Mouse (Mus musculus) thymus, adult 18-20 months (tissue): ENCODE results near the gene Timm29.

ENCODE experiments used
- DNase-seq, 2 experiments: peaks; one replicate each; pipeline ENCODE4 v3.0.0; 2022; ENCODE audit warnings: mixed read lengths in 2 of 2

Gene Timm29

DNA sequence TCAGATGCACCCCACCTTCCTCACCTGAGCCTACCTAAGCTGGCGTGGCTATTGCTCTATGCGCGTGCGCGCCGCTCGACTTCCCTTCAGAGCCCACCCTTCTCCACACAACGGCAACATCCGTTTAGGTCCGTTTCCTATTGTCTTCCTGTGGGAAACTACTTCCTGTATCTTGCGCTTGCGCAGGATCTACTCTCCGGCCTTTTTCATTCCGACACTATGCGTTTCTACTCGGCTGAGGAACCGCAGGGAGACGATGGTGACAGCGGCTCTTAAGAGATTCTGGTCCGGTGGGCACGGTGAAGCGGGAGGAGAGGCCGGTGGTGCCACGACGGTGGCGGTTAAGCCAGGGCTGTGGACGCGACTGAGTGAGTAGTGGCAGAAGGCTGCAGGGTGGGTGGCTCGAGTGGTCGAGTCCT is at the start of gene Timm29, which contains the start of gene Yipf2:
Gene Timm29 (plus strand): TSS at position 20 of the 419 bp plus-strand sequence.
Gene Yipf2 (minus strand): TSS at position 126 of the 419 bp plus-strand sequence.
- peak; percentile 77 to 85 for DNase-seq

DNA sequence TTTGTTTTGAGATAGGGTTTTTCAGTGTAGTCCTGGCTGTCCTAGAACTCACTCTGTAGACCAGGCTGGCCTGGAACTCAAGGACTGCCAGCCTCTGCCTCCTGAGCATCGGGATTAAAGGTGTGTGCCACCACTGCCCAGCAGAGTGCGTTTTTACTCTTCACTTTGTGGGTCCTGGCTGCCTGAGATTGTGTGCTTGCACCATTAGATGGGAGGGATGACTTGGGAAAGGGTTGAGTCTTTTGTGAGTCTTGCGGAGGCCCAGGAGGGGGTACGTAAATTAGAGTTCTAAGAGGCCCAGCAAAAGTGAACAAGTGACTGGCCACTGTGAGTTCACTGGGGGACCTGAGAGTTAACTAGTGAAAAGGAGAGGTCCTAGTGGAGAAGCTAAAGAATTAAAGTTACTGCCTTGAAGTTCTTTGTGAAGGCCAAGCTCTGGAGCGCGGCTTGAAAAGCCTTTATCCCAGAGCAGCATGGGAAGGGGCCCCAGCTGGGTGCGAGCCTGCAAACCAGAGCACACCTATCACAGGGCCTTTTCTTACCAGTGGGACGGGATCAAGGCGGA is 47.1 kb upstream of the Timm29 start:
- DNase-seq = no peak

DNA sequence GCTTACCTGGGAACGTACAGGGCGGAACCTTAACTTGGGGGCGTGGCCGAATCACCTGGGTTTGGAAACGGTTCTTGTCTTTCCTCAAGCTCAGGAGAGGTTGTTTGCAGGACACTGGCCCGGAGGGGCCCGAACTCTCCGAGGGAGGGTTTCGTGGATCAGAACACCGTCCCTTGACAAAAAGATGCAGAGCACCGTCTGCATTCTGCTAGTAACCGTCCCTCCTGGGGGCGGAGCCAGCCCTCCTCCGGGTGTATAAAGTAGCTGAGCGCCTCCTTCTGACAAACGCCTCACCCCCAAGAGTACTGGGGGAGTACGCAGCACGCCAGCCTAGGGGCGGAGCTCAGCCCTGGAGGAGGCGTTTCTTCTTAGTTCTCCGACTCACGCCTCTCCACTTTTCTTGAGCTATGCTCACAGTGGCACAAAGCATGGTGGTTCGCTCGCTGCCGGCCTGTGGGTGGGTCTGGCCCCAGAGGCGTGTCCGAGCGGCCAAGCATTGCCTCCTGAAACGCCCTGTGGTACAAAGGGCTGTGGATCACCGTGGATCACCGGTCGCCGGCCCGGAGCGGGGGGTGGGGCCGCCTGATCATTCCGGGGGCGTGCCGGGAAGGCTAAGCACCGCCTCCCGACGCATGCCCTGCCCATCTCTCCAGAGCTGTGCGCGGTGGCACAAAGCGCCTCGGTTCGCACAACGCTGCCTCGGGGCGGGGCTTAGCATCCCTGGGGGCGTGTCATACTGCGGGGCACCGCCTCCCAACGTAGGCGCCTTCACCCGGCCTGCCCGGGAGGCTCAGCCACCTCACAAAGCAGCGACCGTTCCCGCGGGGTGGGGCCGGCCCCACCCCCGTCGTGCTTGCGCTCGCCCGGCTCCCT is 46.4 kb upstream of the Timm29 start:
- peak; percentile 98 for DNase-seq

DNA sequence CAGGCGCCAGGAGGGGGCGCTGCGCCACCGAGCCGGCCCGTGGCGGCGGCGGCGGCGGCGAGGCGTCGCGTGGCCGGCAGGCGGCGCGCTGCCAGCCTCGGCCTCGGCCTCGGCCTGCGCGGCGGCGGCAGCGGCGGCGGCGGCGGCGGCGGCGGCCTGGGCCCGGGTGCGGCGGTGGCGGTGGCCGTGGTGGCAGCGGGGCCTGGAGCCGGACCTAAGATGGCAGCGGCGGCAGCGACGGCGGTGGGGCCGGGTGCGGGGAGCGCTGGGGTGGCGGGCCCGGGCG is 45.8 kb upstream of the Timm29 start, which contains the start of gene Carm1:
Gene Carm1 (plus strand): TSS at position 106 of the 286 bp plus-strand sequence.
- DNase-seq = no peak

DNA sequence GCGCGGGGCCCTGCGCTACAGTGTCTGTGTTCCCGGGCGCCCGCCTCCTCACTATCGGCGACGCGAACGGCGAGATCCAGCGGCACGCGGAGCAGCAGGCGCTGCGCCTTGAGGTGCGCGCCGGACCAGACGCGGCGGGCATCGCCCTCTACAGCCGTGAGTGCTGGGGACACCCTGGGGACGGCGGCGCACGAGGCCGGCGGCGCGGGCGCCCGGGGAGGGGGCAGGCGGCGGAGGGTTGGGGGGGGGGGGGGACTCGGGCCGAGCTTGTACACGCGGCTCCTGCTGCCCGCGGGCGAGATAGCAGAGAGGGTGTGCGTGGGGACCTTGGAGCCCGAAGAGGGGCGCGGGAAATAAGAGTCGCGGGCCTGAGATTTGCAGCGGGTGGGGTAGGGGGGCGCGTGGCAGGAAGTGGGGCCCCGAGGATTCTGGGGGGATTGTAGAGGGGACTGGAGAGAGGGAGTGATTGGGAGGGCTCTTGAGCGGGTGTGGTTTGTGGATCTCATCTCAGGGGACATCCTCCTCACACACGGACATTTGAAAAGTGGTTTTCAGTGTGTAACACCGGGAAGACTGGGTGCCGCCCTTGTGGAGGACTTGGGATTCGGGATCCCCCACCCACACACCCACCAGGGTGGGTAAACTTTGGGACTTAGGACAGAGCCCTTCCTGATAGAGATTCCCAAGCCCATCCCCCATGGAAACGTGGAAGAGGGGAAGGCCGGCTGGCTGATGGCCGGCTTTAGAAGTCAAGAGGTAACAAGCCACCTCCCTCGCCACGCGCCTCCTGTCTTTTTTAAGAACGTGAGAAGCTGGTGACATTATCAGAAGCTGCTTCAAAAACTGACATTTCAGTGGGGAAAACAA is 45.2 kb upstream of the Timm29 start:
- peak; percentile 57 for DNase-seq

DNA sequence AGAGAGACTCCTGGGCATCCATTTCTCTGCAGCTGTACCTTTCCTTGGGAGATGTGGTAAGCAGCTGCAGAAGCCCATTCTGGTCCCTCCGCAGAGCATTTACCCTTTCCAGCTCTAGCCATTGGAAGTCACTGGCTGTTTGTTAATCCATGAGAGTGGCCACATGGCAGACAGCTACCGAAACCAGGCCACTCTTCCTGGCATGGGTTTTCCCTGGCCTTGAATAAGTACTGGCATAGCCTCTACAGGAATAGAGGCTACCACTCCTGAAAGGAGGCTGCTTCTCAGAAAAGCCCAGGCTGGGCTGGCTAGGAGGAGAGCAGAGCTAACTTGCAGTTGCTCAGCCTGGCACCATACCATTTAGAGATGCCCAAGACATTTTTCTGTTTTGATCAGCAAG is 41.5 kb upstream of the Timm29 start:
- DNase-seq = no peak

DNA sequence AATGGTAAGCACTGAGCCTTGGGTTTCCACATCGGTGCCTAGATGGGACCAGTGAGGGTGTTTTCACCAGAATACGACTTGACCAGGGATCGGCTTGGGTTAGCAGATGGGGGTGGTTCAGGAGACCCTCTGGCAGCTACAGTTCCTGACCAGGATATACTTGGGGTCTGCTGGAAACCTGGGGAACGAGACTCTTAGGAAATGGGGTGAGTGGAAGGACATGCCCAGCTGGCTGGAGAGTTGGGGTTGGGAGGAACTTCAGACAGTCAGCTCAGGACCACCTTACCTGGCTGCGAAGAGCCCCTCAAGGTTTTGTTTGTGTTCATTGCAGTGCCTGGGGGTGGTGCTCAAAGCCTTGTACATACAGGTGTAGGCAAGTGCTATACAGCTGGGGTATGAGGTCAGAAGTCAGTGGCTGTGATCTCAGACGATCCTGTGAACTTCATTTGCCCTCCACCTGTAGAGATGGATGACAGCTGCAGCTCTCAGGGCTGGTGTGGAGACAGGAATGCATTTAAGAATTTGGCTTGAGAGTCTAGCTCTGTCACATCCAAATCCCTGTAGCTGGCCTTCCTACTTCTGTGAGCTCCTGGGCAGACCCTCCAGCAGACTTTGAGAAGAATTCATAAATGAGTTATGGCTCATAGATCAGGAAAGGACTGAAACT is 38.8 kb upstream of the Timm29 start:
- DNase-seq = no peak

DNA sequence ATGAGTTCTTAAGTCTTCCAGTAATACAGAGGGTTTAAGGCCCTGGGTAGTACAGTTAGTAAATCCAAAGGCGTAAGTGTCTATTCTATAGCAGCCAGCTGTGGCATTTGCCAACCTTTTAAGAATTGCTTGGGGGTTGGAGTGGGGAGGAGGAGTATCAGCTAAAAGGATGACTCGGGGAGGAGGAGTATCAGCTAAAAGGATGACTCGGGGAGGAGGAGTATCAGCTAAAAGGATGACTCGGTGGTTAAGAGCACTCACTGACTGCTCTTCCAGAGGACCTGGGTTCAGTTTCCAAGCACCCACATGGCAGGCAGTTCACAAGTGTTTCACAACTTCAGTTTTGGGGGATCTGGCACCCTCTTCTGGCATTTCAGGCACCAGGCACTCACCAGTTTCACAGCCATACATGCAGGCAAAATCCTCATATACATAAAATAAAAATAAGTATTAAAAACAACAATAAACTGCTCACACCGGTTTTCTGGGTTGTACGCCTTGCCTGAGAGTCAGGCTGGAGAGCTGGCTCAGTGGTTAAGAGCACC is 37.3 kb upstream of the Timm29 start:
- no peak for DNase-seq

DNA sequence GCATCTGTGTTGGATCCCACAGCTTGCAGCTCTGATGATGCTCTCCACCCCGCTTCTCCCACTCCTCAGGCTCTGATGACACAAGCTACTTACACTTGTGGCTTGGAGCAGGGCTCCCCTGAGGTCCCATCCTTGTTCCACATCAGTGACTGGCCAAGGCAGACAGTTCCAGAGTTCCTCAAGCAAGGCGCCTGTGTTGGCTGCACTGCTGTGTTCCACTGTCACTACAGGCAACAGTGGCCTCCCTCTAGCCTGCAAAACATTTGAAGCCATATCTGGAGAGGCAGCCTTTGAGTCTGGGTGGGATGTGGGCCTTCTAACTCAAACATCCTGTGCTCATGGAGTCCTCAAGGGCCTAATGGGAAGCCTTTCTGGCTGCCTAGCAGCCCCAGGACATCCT is 35.5 kb upstream of the Timm29 start:
- no peak for DNase-seq

DNA sequence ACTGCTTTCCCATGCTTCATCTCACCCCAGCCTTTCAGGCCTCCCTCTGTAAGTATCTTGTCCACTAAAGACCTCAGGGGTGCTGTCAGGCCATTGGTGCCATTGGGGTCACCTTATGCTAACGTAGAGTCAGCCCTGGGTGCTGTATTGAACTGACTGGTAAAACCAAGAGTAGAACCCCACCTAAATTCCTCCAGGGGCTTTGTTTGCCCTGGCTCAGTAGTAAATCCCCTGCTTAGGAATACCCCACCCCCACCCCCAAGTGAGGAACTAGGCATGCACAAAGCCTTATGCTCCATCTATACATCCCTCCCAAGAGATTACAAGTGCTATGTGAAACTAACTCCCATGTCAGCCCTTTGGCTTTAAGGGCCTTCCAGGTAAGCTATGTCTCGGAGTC is 35.0 kb upstream of the Timm29 start:
- DNase-seq = no peak

DNA sequence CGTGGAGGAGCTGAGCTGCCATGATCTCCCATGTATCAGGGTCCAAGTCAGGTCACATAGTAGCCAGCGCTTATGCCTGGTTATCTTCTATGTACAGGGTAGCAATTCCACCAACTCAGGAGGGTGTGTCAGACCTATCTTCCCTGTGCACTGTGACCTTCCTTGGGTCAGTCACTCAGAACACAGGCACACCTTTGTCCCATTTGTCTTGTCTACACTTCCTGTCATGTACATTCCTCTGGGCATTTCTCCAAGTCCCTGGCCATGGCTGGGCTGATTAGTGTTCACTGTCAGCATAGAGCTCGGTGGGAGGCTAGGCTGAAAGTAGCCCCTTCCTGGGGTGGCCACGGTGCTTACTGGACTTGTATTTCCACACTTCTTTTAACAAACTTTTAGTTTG is 34.2 kb upstream of the Timm29 start:
- no peak for DNase-seq

DNA sequence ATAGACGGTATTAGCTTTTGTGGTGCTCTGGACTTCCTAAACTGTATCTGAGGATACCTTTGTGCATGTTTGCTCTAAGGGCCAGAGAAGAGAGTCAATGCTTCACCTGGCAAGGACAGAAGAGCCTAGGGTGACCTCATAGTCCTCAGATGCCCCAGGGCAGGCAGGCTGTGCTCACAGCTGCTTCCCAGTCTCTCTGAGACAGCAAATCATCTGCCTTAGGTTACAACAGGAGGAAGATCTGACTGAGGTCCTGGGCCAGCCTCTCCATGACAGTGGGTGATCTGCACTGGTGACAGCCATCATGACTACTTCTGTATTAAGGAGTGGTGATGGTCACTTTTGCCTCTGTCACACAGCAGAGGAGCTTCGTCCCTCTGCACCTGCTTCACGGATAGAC is 33.4 kb upstream of the Timm29 start:
- DNase-seq = no peak

DNA sequence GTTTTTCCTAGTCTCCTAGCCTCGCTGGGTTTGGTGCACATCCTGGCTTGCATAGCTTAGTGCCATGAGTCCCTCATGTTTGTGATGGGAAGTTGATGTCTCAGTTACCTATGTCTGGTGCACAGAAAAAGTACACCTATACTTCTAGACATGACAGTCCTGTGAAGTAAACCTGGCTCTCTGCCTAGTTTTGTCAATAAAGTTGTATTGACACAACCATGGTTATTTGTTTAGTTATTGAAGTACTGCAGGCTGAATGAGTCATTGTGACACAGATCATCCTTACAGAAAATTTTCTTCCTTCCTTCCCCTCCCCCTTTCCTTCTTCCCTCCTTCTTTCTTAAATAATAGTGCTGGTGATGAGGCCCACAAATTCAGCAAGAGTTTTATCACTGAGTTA is 28.1 kb upstream of the Timm29 start:
- no peak for DNase-seq

DNA sequence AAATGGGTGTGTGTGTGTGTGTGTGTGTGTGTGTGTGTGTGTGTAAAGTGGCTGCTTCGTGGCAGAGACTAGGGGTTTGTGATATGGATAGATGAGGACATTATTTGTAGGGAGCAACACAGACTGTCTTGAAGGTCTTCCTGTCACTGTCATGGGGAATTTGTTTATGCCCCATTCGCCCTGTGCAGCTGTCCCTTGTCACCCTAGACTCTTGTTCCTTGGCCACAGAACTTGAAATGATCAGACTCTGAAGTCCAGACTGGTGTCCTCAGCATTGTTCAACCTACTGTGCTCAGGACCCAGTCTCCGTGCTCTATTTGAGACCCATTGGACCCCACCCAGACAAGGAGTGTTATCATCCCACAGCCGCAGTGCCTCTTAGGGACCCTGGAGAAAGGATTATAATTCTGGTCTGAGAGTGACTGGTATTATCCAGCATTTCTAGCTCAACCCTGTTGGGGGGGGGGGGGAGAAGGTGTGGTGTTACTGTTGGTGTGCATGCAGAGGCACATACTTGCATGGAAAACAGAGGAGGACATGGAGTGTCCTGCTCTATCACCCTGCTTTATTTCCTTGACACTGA is 27.4 kb upstream of the Timm29 start:
- DNase-seq = no peak

DNA sequence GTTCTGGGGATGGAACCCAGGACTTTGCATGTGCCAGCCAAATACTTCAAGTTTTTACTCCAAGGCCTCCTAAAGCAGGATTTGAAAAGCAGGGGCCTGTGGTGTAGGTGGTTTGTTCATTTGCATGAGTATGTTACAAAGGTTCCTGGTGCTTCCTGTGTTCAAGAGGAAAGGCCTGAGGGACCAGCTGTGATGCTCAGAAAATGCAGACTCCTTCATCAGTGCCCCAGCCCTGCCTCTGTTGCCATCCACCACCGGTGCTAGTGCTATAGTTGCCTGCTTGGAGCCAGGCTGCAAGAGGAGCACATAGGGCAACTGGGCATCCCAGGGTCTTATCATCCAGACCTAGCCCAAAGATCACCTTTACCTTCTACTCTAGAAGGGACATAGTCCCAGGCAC is 26.0 kb upstream of the Timm29 start:
- DNase-seq = no peak

DNA sequence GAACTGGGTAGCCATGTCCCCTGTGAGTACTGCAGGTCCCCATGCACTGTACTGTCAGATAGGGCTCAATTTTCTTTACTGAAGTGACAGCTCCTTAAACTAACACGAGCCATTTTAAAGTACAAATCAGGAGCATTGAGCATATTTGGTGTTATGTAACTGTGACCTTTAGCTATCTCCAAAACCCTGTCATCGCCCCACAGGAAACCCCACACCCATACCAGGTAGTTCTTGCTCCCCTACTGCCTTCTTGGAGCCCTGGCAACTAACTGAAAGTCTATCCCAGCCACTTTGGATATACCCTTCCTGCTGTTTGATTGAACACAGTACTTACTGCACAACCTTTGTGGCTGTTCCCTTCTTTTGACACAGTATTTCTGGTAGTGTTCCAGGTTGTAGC is 25.5 kb upstream of the Timm29 start:
- no peak for DNase-seq

DNA sequence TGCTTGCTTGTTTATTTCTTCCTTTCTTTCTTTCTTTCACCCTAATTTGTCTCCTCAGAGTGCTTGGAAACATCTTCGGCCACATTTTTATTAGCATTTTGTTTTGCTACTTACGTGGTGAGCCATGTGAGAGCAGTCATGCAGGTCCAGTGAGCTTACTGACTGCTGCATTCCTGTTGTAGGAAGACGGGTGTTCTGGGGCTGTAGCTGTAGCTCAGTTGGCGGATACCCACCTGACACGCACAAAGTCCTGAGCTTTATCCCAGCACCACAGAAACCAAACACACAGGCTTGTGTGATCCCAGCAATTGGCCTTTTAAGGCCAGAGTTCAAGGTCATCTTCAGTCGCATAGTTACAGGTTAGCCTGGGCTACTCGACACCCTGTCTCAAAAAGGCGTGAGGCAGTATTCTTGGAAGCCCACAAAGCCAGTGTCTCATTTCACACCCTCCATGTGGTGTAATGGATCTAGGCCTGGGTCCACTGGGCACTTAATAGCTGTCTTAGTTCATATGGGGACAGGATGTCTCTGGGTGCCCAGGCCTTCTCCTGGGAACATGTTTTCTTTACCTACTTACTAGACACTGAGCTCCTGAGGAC is 23.8 kb upstream of the Timm29 start:
- DNase-seq = no peak

DNA sequence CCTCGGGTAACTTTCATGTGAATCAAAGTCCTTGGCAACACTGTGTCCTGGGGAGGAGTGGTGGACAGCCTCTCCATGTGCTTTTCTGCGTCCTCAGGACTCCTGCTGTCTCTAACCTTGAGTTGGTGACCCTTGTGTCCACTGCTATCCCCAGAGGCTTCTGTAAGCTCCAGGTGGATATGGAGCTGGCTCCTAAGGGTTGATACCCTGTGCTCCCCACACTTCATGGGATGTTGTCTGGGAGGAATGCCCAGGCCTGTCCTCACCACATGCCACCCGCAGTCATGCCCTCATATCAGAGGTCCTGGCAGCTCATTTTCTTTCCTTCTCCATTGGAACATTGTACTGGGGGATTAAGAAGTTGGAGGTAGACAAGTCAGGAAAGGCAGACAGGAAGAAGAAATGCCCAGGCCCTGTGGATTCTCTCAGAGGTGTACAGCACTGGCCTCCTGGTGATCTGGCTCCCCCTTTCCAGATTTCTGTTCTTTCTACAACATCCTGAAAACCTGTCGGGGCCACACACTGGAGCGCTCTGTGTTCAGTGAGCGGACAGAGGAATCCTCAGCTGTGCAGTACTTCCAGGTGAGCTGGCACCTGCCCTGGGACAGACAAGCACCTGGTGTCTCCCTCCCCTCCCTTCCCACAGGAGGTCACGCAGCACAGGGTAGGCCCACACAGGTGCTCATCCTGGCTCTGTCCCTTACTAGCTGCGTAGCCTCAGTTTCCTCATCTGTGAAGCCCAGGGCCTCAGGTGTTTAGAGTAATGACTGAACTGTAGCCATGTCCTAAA is 18.3 kb upstream of the Timm29 start:
- DNase-seq = no peak

DNA sequence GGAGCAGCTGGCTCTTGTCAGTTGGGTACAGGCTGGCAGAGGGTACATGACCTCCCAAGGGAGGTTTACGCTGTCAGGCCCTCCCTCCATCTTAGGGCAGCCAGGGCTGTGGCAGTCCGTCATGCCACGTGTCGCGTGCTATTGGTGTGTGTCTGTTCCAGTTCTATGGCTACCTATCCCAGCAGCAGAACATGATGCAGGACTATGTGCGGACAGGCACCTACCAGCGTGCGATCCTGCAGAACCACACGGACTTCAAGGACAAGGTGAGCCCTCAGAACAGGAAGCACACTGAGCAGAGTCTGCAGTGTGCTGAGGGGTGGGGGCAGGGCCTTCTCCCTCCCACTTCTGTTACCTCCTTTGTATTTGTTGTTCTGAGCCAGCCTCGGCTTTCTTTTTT is 17.3 kb upstream of the Timm29 start:
- no peak for DNase-seq

DNA sequence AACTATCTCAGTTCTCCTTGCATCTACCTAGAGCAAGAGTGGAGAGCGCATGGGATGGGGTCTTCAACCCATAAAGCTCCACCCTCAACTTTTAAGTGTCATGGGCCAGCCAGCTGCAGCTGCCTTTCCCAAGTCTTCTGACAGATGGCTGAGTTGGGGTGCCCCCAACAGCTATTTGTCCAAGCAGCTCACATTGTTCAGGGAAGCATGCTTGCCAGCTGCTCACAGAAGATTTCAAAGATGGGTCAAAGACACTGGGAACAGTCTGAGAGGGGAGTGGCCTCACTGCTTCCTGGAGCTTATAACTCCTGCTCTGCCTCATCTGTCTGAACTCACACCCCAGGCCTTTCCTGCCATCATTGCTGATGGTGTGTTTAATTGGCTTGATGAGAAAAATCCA is 16.2 kb upstream of the Timm29 start:
- DNase-seq = no peak

DNA sequence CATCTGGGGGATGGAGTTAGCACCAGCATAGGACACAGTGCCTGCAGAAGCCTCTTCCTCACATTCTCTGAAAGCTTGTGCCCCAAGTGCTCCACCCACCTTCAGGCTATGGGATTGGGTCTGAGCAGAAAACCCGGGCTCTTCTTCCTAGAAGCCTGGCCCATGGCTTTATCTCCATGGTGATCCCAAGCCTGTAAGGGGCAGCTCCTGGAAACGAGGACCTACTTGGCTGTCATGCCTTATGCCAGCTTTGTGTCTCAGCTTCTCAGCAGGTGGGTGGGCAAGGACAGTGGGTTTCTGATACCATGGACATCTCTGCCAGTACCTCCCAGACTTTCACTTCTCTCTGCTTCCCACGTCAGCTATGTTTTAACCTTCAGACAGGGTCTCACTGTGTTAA is 14.3 kb upstream of the Timm29 start:
- DNase-seq = no peak
